25 mouse cellular contexts compared by ENCODE assay signal in the genomic region with DNA sequence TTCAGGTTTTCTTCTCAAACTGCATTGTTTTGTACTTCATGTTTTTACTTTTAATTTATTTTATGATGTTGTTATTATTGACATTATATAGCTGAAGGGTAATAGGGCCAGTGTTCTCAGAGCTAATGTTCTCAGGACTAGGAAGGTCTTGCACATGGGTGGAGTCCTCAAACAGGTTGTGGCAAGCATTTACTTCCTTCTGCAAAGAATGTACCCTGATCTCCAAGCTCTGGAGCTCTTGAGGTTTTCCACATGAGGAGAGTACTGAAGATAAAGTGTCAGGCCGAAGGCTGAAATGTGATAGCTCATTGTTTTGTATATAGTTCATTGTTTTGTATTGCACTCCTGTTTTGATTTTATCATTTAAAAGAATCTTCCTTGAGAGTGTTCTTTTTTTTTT.
"Had no signal": no experiment of that assay in that cellular context is flagged by ENCODE, and none has a peak within 500 bp of the region (broad histone marks: within the 10 kb centered on the region; RNA-seq: fewer than 3 reads in every experiment).

No protein-coding gene starts in this region.

- H3K27ac ChIP-seq: heart, embryonic 10.5 days; hindbrain, embryonic 10.5 days; hindbrain, embryonic 12.5 days; hindbrain, embryonic 14.5 days; intestine, embryonic 15.5 days; layer of hippocampus, adult 2 months; limb, embryonic 13.5 days; limb, embryonic 15.5 days; liver, embryonic 12.5 days had no signal

- H3K9me3 ChIP-seq: heart, embryonic 10.5 days; heart, embryonic 12.5 days; hindbrain, embryonic 10.5 days; hindbrain, embryonic 12.5 days; intestine, embryonic 15.5 days; limb, embryonic 13.5 days; limb, embryonic 15.5 days; liver, embryonic 12.5 days had no signal

- H3K27me3 ChIP-seq: heart, embryonic 12.5 days; hindbrain, embryonic 12.5 days; intestine, embryonic 15.5 days; limb, embryonic 13.5 days; limb, embryonic 15.5 days; liver, embryonic 12.5 days had no signal

- H3K9ac ChIP-seq: heart, embryonic 12.5 days; hindbrain, embryonic 12.5 days; hindbrain, embryonic 14.5 days; intestine, embryonic 15.5 days; limb, embryonic 13.5 days; limb, embryonic 15.5 days; liver, embryonic 12.5 days had no signal

- H3K4me2 ChIP-seq: heart, embryonic 12.5 days; hindbrain, embryonic 12.5 days; hindbrain, embryonic 14.5 days; intestine, embryonic 15.5 days; limb, embryonic 13.5 days; limb, embryonic 15.5 days; liver, embryonic 12.5 days had no signal

- ATAC-seq: hindbrain, embryonic 16.5 days; inflammation-experienced regulatory T-cells, adult 6 months; intestine, embryonic 15.5 days; intestine, postnatal 0 days; liver, embryonic 12.5 days had no signal

- DNase-seq: gastrocnemius, postnatal 14 days; heart, adult 18-20 months; heart, postnatal 10 days; heart, postnatal 4 days; kidney, adult 18-20 months; kidney, adult 8-10 months; kidney, postnatal 10 days; kidney, postnatal 25 days; kidney, postnatal 4 days; layer of hippocampus, adult 9-11 months; layer of hippocampus, postnatal 36 days; left cerebral cortex, postnatal 4 days had no signal

- H3K4me3 ChIP-seq: heart, embryonic 10.5 days; heart, embryonic 12.5 days; hindbrain, embryonic 10.5 days; hindbrain, embryonic 12.5 days; intestine, embryonic 15.5 days; layer of hippocampus, adult 2 months; limb, embryonic 13.5 days; limb, embryonic 15.5 days; liver, embryonic 12.5 days had no signal

- H3K4me1 ChIP-seq: heart, embryonic 10.5 days; hindbrain, embryonic 10.5 days; hindbrain, embryonic 12.5 days; intestine, embryonic 15.5 days; limb, embryonic 13.5 days; limb, embryonic 15.5 days had no signal
